Mouse (Mus musculus) heart, embryonic 13.5 days (tissue): ENCODE measurements around the gene Ppef2. TPM values are rescaled to one million over a fixed set of nuclear protein-coding genes. Genes with fewer than 3 reads are reported as not detected.

Experiments used
- ATAC-seq: fragments of 200-750 bp; cut with Nextera tagmentation; 2 replicates; pipeline ENCODE4 v1.8.0; 2017; ENCODE audit warnings: moderate TSS enrichment; ENCODE audit not compliant: insufficient number of reproducible peaks, low FRiP score, low TSS enrichment; ENCODE audit errors: extremely low read depth
- H3K27ac ChIP-seq: fragments of 300-500 bp; sonication (generic); replicated peaks from 2 replicates; pipeline ENCODE4 v1.5.1; 2015; ENCODE audit warnings: moderate library complexity, mild to moderate bottlenecking, inconsistent platforms
- H3K27me3 ChIP-seq: fragments of 300-500 bp; sonication (generic); replicated peaks from 2 replicates; pipeline ENCODE4 v1.6.1; 2015; ENCODE audit warnings: mild to moderate bottlenecking, inconsistent platforms
- H3K36me3 ChIP-seq: fragments of 300-500 bp; sonication (generic); 2 replicates; pipeline ENCODE4 v1.6.1; 2015; ENCODE audit warnings: mild to moderate bottlenecking, inconsistent platforms
- H3K4me1 ChIP-seq: fragments of 300-500 bp; sonication (generic); 2 replicates; pipeline ENCODE4 v1.6.1; 2015; ENCODE audit warnings: inconsistent platforms
- H3K4me2 ChIP-seq: fragments of 300-500 bp; sonication (generic); 2 replicates; pipeline ENCODE4 v1.6.1; 2015; ENCODE audit warnings: inconsistent platforms, mild to moderate bottlenecking, moderate library complexity
- H3K4me3 ChIP-seq: fragments of 300-500 bp; sonication (generic); 2 replicates; pipeline ENCODE4 v1.5.1; 2015; ENCODE audit warnings: moderate library complexity, mild to moderate bottlenecking, inconsistent platforms
- H3K9ac ChIP-seq: fragments of 300-500 bp; sonication (generic); 2 replicates; pipeline ENCODE4 v1.6.1; 2015; ENCODE audit warnings: inconsistent platforms, mild to moderate bottlenecking, moderate library complexity
- H3K9me3 ChIP-seq: fragments of 300-500 bp; sonication (generic); 2 replicates; pipeline ENCODE4 v1.6.1; 2016; ENCODE audit warnings: inconsistent platforms
- WGBS: fragments of 180-500 bp; shearing (Covaris S2); methylation state at CpG from one replicate; pipeline ENCODE4 v1.1.7; 2015; ENCODE audit warnings: mixed read lengths; 5-methylcytosine and 5-hydroxymethylcytosine counted together
- polyA plus RNA-seq: library from polyadenylated mRNA; unstranded; fragments of >200 nt; fragmentation: Nextera tagmentation; extraction: Ambion mirVana; gene quantifications from 2 replicates; pipeline ENCODE4 v1.2.1, GENCODE M21; 2015

Gene Ppef2
- polyA plus RNA-seq, 1 experiment from 2014 or later, result not detected

GRCm38 (mm10) chr5:92183071-92183830 is 72.8 kb downstream of the Ppef2 start:
- Histone ChIP-seq H3K4me3 (no peak overlapping the region), H3K4me2 (no peak overlapping the region), H3K9ac (no peak overlapping the region), H3K9me3 (no peaks in the 10 kb centered on the region), H3K36me3 (peaks cover 87% of the 10 kb centered on the region), H3K27me3 (no peaks in the 10 kb centered on the region), H3K27ac (no peak overlapping the region), H3K4me1 (no peaks in the 10 kb centered on the region)
- ATAC-seq, result no peak
- 79% methylated on average over 8 of the region's 8 CpGs for WGBS

Other genes starting within 250 kb of the Ppef2 start
- 0.66 and 1.1 TPM in 2 replicates for gene Cdkl2, start 212.4 kb downstream of the Ppef2 start, polyA plus RNA-seq
- 132 and 153 TPM in 2 replicates for gene G3bp2, start 172.6 kb downstream of the Ppef2 start, polyA plus RNA-seq
- gene Uso1, start 118.3 kb downstream of the Ppef2 start, polyA plus RNA-seq, result 30.2 and 32.1 TPM in 2 replicates
- gene U90926, start 40.9 kb downstream of the Ppef2 start, polyA plus RNA-seq, result not detected in 2 replicates
- 4.5 and 4.9 TPM in 2 replicates for gene Naaa, start 21.9 kb upstream of the Ppef2 start, polyA plus RNA-seq
- gene Sdad1, start 54.2 kb upstream of the Ppef2 start, polyA plus RNA-seq, result 20.9 and 23.5 TPM in 2 replicates
- gene Cxcl9, start 71.8 kb upstream of the Ppef2 start, polyA plus RNA-seq, result 0.05 TPM in 1 of 2 replicates, not detected in the other
- gene Art3, start 75.5 kb upstream of the Ppef2 start, polyA plus RNA-seq, result 35.4 and 36.2 TPM in 2 replicates
- gene Cxcl10, start 92.6 kb upstream of the Ppef2 start, polyA plus RNA-seq, result 1.6 and 2.0 TPM in 2 replicates
- gene Nup54, start 178.9 kb upstream of the Ppef2 start, polyA plus RNA-seq, result 35.8 and 39.4 TPM in 2 replicates